Mouse (Mus musculus) stomach, embryonic 16.5 days (tissue): ENCODE measurements around the gene Caln1. TPM values are rescaled to one million over a fixed set of nuclear protein-coding genes. Genes with fewer than 3 reads are reported as not detected.
A peak's percentile ranks its signal among the peaks of the same experiment; 100 is the strongest.

Experiments
- ATAC-seq: fragments of 200-750 bp; cut with Nextera tagmentation; 2 replicates; pipeline ENCODE4 v1.8.0; 2017; ENCODE audit warnings: moderate number of reproducible peaks, moderate TSS enrichment; ENCODE audit not compliant: insufficient read depth, low FRiP score
- H3K27ac ChIP-seq: fragments of 300-500 bp; sonication (generic); 2 replicates; pipeline ENCODE4 v1.5.1; 2014; ENCODE audit warnings: low read length
- H3K27me3 ChIP-seq: fragments of 300-500 bp; sonication (generic); 2 replicates; pipeline ENCODE4 v1.6.1; 2014; ENCODE audit warnings: low read length, control low read depth, mixed read lengths; ENCODE audit not compliant: control insufficient read depth, insufficient read depth
- H3K36me3 ChIP-seq: fragments of 300-500 bp; sonication (generic); 2 replicates; pipeline ENCODE4 v1.6.1; 2014; ENCODE audit warnings: low read length; ENCODE audit not compliant: control insufficient read depth, insufficient read depth
- H3K4me1 ChIP-seq: fragments of 300-500 bp; sonication (generic); 2 replicates; pipeline ENCODE4 v1.6.1; 2014; ENCODE audit warnings: low read length, control low read depth, mixed read lengths; ENCODE audit not compliant: control insufficient read depth, insufficient read depth
- H3K4me2 ChIP-seq: fragments of 300-500 bp; sonication (generic); 2 replicates; pipeline ENCODE4 v1.6.1; 2014; ENCODE audit warnings: low read depth, low read length, mixed read lengths
- H3K4me3 ChIP-seq: fragments of 300-500 bp; sonication (generic); replicated peaks from 2 replicates; pipeline ENCODE4 v1.5.1; 2014; ENCODE audit warnings: mild to moderate bottlenecking, low read length
- H3K9ac ChIP-seq: fragments of 300-500 bp; sonication (generic); 2 replicates; pipeline ENCODE4 v1.6.1; 2014; ENCODE audit warnings: low read length
- H3K9me3 ChIP-seq: fragments of 300-500 bp; sonication (generic); replicated peaks from 2 replicates; pipeline ENCODE4 v1.6.1; 2016; ENCODE audit warnings: low read length, control low read depth; ENCODE audit not compliant: control insufficient read depth
- WGBS: fragments of 180-500 bp; shearing (Covaris S2); extraction: QIAGEN DNeasy Blood & Tissue Kit; methylation state at CpG from one replicate; pipeline ENCODE4 v1.1.7; 2014; 5-methylcytosine and 5-hydroxymethylcytosine counted together
- polyA plus RNA-seq: library from polyadenylated mRNA; unstranded; fragments of >200 nt; fragmentation: Nextera tagmentation; extraction: Ambion mirVana; gene quantifications from 2 replicates; pipeline ENCODE4 v1.2.1, GENCODE M21; 2015

The Caln1 gene
- polyA plus RNA-seq, 1 experiment from 2014 or later, result 0.23 TPM

DNA sequence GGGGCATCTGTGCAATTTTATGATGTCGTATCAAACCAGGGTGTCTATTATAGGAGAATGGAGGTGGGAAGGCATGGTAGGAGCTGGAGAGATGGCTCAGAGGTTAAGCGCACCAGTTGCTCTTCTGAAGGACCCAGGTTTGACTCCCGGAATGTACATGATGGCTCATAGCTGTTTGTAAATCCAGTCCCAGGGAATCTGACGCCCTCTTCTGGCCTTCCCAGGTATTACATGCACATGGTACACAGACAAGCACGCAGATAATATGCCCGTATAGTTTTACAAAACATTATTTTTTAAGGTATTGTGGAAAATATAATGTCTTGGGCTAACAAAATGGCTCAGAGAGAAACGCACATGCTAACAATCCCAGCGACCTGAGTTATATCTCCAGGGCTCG is 443.8 kb downstream of the Caln1 start:
- no peak for ATAC-seq
- Histone ChIP-seq H3K9me3 (no peaks in the 10 kb centered on the region), H3K4me1 (no peaks in the 10 kb centered on the region), H3K9ac (no peak overlapping the region), H3K27ac (no peak overlapping the region), H3K27me3 (no peaks in the 10 kb centered on the region), H3K4me2 (no peak overlapping the region), H3K4me3 (no peak overlapping the region), H3K36me3 (no peaks in the 10 kb centered on the region)
- WGBS, result 84% methylated on average over 9 of the region's 9 CpGs

DNA sequence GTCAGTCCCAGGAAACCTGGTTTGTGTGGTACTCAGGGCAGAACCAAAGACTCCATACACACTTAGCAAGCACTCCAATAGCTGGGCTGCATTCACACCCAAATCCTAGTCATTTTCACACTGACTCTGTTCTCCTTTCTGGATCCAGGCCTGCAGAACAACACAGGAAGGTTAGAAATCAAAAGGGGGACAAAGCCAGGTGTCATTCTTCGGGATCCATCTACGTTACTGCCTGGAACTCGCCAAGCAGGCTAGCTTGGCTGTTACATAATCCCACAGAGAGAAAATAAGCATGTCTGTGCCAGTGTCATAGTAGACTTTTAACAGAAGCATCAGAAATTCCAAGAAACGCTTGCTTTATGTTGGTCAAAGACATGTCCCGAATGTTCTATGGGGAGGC is 446.1 kb downstream of the Caln1 start:
- H3K9me3 ChIP-seq, result no peaks in the 10 kb centered on the region
- no peak overlapping the region for H3K9ac ChIP-seq
- no peak overlapping the region for H3K4me2 ChIP-seq
- 79% methylated on average over 5 of the region's 5 CpGs for WGBS
- ATAC-seq, result no peak
- H3K36me3 ChIP-seq, result no peaks in the 10 kb centered on the region
- H3K4me3 ChIP-seq, result no peak overlapping the region
- no peaks in the 10 kb centered on the region for H3K4me1 ChIP-seq
- no peaks in the 10 kb centered on the region for H3K27me3 ChIP-seq
- no peak overlapping the region for H3K27ac ChIP-seq

GRCm38 (mm10) chr5:130820021-130820648 is 450.9 kb downstream of the Caln1 start:
- H3K9ac ChIP-seq, result no peak overlapping the region
- ATAC-seq, result no peak
- no peaks in the 10 kb centered on the region for H3K36me3 ChIP-seq
- no peaks in the 10 kb centered on the region for H3K4me1 ChIP-seq
- no peaks in the 10 kb centered on the region for H3K9me3 ChIP-seq
- no peak overlapping the region for H3K4me3 ChIP-seq
- H3K27ac ChIP-seq, result no peak overlapping the region
- no peaks in the 10 kb centered on the region for H3K27me3 ChIP-seq
- 61% methylated on average over 4 of the region's 4 CpGs for WGBS
- H3K4me2 ChIP-seq, result no peak overlapping the region

GRCm38 (mm10) chr5:130820661-130821060 is 451.4 kb downstream of the Caln1 start:
- Histone ChIP-seq H3K4me2 (no peak overlapping the region), H3K4me1 (no peaks in the 10 kb centered on the region), H3K36me3 (no peaks in the 10 kb centered on the region), H3K9ac (no peak overlapping the region), H3K4me3 (no peak overlapping the region), H3K27me3 (no peaks in the 10 kb centered on the region), H3K27ac (no peak overlapping the region), H3K9me3 (no peaks in the 10 kb centered on the region)
- 84% methylated on average over 5 of the region's 5 CpGs for WGBS
- ATAC-seq, result no peak

GRCm38 (mm10) chr5:130825797-130826196 is 456.5 kb downstream of the Caln1 start:
- H3K4me2 ChIP-seq, result no peak overlapping the region
- WGBS, result 78% methylated on average over 2 of the region's 2 CpGs
- no peaks in the 10 kb centered on the region for H3K36me3 ChIP-seq

DNA sequence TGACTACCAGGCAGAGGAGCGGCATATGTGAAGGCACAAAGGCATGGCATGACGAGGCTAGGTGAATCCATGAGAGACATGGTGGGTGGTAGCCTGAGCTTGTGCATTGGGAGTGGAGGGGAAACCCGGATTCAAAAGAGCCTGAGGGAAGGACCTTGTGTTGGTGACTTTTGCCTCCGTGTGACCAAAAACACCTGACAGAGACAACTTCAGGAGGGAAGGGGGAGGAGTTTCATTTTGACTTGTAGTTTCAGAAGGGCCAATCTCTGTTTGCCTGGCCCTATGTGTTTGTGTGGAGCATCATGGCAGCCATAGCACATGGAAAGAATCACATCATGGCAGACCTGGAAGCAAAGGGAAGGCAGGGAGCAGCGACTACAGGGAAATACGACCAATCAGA is 479.3 kb downstream of the Caln1 start:
- no peak for ATAC-seq
- Histone ChIP-seq H3K9me3 (no peaks in the 10 kb centered on the region), H3K4me3 (no peak overlapping the region), H3K4me2 (no peak overlapping the region), H3K27me3 (no peaks in the 10 kb centered on the region), H3K9ac (no peak overlapping the region), H3K27ac (no peak overlapping the region), H3K36me3 (no peaks in the 10 kb centered on the region), H3K4me1 (no peaks in the 10 kb centered on the region)
- WGBS, result 81% methylated on average over 6 of the region's 6 CpGs

More at GRCm38 (mm10) chr5:130825797-130826196, 456.5 kb downstream of the Caln1 start:
- 0 out of 2 replicates have a peak, but pooled peaks cover 3% of the 10 kb centered on the region for H3K9me3 ChIP-seq
- no peaks in the 10 kb centered on the region for H3K27me3 ChIP-seq
- H3K4me1 ChIP-seq, result no peaks in the 10 kb centered on the region
- H3K27ac ChIP-seq, result no peak overlapping the region
- ATAC-seq, result no peak
- no peak overlapping the region for H3K4me3 ChIP-seq
- H3K9ac ChIP-seq, result no peak overlapping the region

GRCm38 (mm10) chr5:130849610-130850009 is 480.4 kb downstream of the Caln1 start:
- Histone ChIP-seq H3K36me3 (no peaks in the 10 kb centered on the region), H3K9me3 (no peaks in the 10 kb centered on the region), H3K9ac (no peak overlapping the region; the same call in 1 of the 2 replicates), H3K4me3 (no peak overlapping the region), H3K4me2 (no peak overlapping the region), H3K27me3 (no peaks in the 10 kb centered on the region), H3K27ac (no peak overlapping the region), H3K4me1 (no peaks in the 10 kb centered on the region)
- ATAC-seq, result no peak
- WGBS, result 46% methylated on average over 4 of the region's 4 CpGs

DNA sequence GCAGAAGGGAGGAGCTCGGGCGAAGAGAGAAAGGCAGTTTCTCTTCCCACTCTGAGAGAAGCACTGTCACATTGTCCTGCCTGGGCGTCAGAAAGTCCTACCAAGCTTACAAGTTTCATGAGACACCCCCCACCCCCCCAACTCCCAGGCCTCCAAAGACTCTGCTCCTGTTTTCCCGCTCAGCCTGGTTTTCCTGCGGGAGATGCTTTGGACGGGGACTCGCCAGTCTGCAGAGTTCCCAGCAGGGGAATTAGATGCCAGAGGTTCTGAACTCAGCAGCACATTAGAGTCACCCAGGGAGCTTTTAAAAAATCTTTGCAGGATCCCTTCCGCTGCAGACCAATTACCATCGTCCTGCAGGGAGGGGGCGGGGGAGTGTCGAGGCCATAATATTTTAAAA is 482.9 kb downstream of the Caln1 start:
- H3K4me2 ChIP-seq, result peak overlapping the region; percentile 28
- no peak overlapping the region for H3K27ac ChIP-seq
- H3K4me3 ChIP-seq, result no peak overlapping the region
- H3K36me3 ChIP-seq, result no peaks in the 10 kb centered on the region
- no peaks in the 10 kb centered on the region for H3K4me1 ChIP-seq
- 15% methylated on average over 11 of the region's 11 CpGs for WGBS
- peak overlapping the region; percentile 7; the same call in 1 of the 2 replicates for H3K9ac ChIP-seq
- no peak for ATAC-seq
- H3K27me3 ChIP-seq, result 0 out of 2 replicates have a peak, but pooled peaks cover 3% of the 10 kb centered on the region
- no peaks in the 10 kb centered on the region for H3K9me3 ChIP-seq

DNA sequence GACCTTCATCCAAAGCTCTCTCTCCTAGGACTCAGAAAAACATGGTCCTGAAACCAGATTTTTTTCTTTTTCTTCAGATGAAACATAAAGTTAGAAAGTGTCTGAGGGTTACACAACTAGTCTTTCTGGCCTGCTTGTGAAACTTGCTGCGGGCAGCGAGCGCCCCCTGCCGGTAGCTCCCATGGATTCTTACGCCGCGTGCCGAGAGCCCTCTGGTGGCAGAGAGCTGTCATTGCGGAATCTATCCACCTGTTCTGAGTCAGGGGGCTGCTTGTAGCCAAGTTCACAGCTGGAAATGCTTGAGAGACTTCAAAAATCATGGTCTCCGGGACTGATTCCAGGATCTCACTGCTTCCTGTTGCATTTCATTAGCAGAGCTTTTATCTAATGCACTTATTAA is 484.1 kb downstream of the Caln1 start:
- Histone ChIP-seq H3K36me3 (no peaks in the 10 kb centered on the region), H3K4me1 (no peaks in the 10 kb centered on the region), H3K4me3 (no peak overlapping the region), H3K9ac (no peak overlapping the region), H3K4me2 (no peak overlapping the region), H3K27ac (no peak overlapping the region), H3K9me3 (no peaks in the 10 kb centered on the region), H3K27me3 (0 out of 2 replicates have a peak, but pooled peaks cover 3% of the 10 kb centered on the region)
- ATAC-seq, result no peak; the same call in 1 of the 2 replicates
- under 1% methylated on average over 10 of the region's 10 CpGs for WGBS
